Mouse (Mus musculus) large intestine, adult 2 months (tissue): Measurements from ENCODE around the gene Zfp600. TPM values are rescaled to one million over a fixed set of nuclear protein-coding genes. Genes with fewer than 3 reads are reported as not detected.
"Not testable (repeated sequence)": the region's sequence is repeated elsewhere in the genome, so short reads cannot be mapped to it uniquely, and the experiment has no call there.

Experiments used
- DNase-seq: peaks from one replicate; pipeline ENCODE4 v3.0.0-alpha.2; 2012; ENCODE audit warnings: low read depth, low spot score
- WGBS: fragments of 180-500 bp; shearing (Covaris S2); methylation state at CpG from one replicate; pipeline ENCODE4 v1.1.7; 2018; 5-methylcytosine and 5-hydroxymethylcytosine counted together
- polyA plus RNA-seq: library from polyadenylated mRNA; depleted of rRNA; stranded (reverse); fragments of >200 nt; gene quantifications from 2 replicates; pipeline ENCODE4 v1.2.3, GENCODE M21; 2012; rRNA removed

The Zfp600 gene
- not detected in 2 replicates for polyA plus RNA-seq

GRCm38 (mm10) chr4:146156524-146156923 is at the start of gene Zfp600:
Gene Zfp600 (plus strand): TSS chr4:146156824.
- WGBS, result no CpG with 5 or more reads among the region's 6 CpGs
- not testable (repeated sequence) for DNase-seq

GRCm38 (mm10) chr4:146162893-146163292 is 6.3 kb downstream of the Zfp600 start:
- 62% methylated on average over 4 of the region's 4 CpGs for WGBS
- not testable (repeated sequence) for DNase-seq

- not testable (repeated sequence) for DNase-seq
- 80% methylated on average over 3 of the region's 3 CpGs for WGBS
Observed at GRCm38 (mm10) chr4:146167202-146167832, 10.7 kb downstream of the Zfp600 start.

- DNase-seq, result not testable (repeated sequence)
- WGBS, result 80% methylated on average over 10 of the region's 10 CpGs
Observed at GRCm38 (mm10) chr4:146167879-146168532, 11.4 kb downstream of the Zfp600 start.

GRCm38 (mm10) chr4:146168730-146169215 is 12.1 kb downstream of the Zfp600 start:
- WGBS, result no CpG with 5 or more reads among the region's 2 CpGs
- DNase-seq, result not testable (repeated sequence)

- DNase-seq, result not testable (repeated sequence)
- WGBS, result 46% methylated on average over 4 of the region's 4 CpGs
Observed at GRCm38 (mm10) chr4:146173378-146174226, 17.0 kb downstream of the Zfp600 start.

GRCm38 (mm10) chr4:146204357-146204756 is 47.7 kb downstream of the Zfp600 start:
- 77% methylated on average over 2 of the region's 2 CpGs for WGBS
- DNase-seq, result not testable (repeated sequence)

- not testable (repeated sequence) for DNase-seq
- 17% methylated on average over 33 of the region's 113 CpGs for WGBS
Observed at GRCm38 (mm10) chr4:146239252-146240244, 82.9 kb downstream of the Zfp600 start.

- WGBS, result 70% methylated on average over 5 of the region's 5 CpGs
- not testable (repeated sequence) for DNase-seq
Observed at GRCm38 (mm10) chr4:146242119-146242518, 85.5 kb downstream of the Zfp600 start.

Other genes with a start within 250 kb of the Zfp600 start
- not detected in 2 replicates for gene Zfp987, start 59.5 kb upstream of the Zfp600 start, polyA plus RNA-seq